Mouse (Mus musculus): ENCODE measurements around the gene Eif4ebp2. TPM values are rescaled to one million over a fixed set of nuclear protein-coding genes. Genes with fewer than 3 reads are reported as not detected.

Gene Eif4ebp2
- total RNA-seq, 2 experiments from 2014 or later, result 103 to 109 TPM

GRCm38 (mm10) chr10:61418131-61418900 is 34.1 kb downstream of the Eif4ebp2 start:
- no peak for DNase-seq

- no peak for DNase-seq
Observed at GRCm38 (mm10) chr10:61417672-61418071, 34.8 kb downstream of the Eif4ebp2 start, which contains the start of gene Nodal. Nodal (plus strand) TSS chr10:61417972.

DNA sequence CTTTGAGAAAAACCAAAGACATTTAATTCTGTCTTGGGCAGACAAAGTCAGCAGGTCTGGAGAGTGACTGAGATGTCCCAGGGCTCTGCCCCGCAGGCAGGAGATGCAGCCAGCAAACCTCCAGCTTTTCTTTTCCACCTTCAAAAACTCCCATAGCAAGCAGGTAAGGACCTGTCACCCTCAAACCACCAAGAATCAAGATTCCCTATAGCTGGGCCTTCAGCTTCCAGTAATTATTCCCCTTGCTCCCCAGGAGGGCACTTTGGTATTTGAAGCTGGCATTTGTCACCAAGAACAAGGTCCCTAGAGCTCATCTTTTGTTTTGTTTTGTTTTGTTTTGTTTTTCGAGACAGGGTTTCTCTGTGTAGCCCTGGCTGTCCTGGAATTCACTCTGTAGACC is 35.4 kb downstream of the Eif4ebp2 start:
- no peak for DNase-seq

- DNase-seq, result no peak
Observed at GRCm38 (mm10) chr10:61416561-61416960, 35.9 kb downstream of the Eif4ebp2 start.

GRCm38 (mm10) chr10:61415890-61416289 is 36.6 kb downstream of the Eif4ebp2 start:
- DNase-seq, result no peak

DNA sequence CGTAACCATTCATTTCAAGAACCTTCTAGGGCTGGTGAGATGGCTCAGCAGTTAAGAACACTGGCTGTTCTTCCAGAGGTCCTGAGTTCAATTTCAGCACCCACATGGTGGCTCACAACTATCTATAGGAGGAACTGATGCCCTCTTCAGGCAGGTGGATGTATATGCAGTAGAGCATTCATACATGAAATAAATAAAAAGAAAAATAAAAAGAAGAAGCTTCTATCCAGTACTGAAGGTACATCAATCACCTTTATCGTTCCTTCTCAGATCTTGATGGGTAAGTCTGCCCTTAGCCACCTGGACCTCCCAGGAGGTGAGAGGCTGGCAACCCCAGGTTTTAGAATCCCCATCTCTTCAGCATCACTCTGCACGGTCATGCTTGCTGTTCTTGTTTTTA is 37.2 kb downstream of the Eif4ebp2 start:
- no peak for DNase-seq

DNA sequence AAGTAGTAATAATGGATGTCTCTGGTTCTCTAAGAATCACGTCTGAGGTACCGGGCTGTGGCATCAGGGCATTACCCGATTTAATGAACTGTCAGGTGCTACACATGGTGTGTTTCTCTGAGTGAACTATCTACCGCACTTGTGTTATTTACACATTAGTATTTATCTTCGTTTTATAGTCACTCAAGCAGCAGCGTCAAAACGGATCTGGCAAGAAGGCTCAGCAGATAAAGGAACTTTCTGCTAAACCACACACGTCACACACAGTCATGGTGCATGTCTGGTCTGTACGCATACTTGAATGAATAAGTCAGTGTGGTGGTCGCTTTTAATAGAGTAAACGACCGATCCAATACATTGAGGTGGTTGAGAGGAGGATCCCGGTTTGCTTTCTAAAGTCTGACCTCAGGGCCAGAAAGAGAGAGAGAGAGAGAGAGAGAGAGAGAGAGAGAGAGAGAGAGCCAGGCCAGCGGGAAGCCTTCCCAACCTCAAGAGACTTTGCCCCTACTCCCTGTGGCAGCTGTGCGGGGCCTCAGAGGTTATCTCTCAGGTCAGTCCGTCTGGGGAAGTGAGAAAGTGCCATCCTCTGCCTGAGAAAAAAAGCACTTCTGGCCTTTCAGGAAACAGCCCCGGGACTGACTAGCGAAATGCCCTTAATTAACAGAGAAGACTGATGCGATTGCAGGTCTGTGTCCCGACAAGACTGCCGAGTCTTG is 39.4 kb downstream of the Eif4ebp2 start:
- DNase-seq, result no peak

GRCm38 (mm10) chr10:61410193-61410592 is 42.3 kb downstream of the Eif4ebp2 start:
- no peak for DNase-seq

- no peak for DNase-seq
Observed at GRCm38 (mm10) chr10:61409776-61410175, 42.7 kb downstream of the Eif4ebp2 start.

DNA sequence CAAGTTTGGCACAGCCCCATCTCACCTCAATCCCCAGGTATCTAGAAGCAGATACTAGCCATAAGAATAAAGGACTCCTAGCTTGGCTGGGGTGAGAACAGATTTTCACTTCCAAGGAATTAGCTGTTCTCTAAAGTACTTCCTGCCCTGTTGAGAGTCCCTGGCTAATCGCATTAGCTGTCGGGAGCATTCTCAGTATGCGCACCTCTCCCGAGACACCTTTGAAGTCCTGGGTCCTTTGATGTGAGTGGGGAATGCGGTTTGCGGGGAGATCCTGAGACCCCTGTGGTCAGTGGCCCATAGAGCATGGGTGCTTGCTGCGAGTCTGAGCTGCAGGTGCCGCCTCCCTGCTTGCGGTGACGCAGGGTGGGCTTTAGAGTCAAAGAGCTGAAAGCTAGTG is 46.5 kb downstream of the Eif4ebp2 start:
- no peak for DNase-seq

DNA sequence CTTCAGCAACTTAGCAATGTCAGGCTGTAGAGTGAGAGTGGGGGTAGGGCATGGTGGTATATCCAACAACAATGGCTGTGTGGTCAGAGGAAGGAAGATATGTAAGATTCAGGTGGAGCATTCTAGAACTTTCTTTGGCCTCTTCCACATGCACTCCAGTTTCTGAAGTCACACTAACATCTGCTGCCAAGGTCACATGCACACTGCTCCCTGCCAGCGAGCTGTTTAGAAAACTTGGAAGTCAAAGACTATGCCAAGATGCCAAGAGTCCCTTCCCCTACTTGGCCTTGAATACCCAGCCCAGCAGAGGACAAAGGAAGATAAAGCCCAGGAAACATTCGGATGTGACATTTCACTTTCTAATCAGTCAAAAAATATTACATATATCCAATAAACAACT is 49.5 kb downstream of the Eif4ebp2 start:
- DNase-seq, result no peak

DNA sequence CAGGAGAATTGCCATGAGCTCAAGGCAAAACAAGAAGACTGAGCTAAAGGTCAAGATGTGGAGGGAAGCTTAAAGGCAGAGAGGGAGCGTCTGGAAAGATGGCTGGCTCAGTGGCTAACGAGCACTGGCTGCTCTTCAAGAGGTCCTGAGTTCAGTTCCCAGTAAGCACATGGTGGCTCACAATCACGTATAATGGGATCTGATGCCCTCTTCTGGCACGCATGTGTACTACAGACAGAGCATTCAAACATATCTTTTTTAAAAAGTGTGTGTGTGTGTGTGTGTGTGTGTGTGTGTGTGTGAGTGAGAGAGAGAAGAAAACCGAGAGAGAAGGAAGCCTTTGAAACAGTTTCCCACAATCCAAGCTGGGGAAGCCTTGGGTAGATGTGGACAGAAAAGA is 50.0 kb downstream of the Eif4ebp2 start:
- DNase-seq, result no peak

GRCm38 (mm10) chr10:61400407-61400806 is 52.1 kb downstream of the Eif4ebp2 start:
- no peak for DNase-seq

DNA sequence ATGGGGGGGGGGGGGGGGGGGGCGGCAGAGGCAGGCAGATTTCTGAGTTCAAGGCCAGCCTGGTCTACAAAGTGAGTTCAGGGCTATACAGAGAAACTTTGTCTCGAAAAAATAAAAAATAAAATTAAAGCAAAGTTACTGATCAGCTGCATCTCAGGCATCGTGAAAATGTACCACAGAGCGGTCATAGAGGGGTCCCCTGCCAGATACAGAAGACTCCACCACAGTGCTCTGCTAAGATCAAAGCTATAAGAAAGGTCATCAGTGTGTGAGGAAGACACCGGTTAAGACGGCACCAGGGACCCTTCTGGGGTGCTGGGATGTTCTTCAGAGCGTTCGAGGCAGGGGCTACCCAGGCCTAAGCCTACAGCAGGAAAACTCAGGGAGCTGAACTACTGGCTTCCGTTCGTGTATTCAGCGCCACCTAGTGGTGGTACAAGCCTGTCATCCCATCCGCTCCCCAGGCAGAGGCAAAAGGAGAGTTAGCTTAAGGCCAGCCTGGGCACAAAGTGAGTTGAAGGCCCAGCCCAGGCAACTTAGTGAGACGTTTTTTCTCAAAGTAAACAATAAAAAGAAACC is 53.2 kb downstream of the Eif4ebp2 start:
- peak; percentile 75 for DNase-seq

- DNase-seq, result no peak
Observed at GRCm38 (mm10) chr10:61398125-61398524, 54.3 kb downstream of the Eif4ebp2 start.

DNA sequence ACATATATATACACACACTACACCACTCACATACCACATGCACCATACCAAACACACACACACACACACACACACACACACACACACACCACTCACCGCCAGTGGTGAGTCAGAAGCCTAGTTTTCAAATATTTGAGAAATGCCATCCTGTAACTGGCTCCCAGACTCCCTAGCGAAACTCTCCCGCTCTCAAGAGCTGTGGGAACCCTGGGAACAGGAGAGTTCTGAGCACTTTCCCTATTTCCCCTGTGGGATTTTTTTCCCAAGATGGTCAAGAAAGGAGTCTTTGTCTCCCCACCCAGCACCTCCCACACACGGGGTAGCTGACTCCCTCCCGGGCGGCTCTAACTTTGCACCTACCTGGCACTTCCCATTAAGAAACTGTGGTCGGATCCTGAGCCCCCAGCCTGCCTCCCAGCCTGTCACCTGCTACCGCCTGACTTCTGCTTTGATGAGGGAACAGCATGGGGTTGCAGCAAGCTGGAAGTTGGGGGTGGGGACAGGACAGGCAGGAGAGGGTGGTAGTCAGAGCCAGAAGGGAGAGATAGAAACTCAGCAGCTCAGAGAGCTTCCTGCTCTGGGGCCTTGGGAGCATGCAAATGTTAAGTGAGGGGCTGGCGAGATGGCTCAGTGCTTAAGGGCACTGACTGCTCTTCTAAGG is 57.9 kb downstream of the Eif4ebp2 start:
- DNase-seq, result no peak

- DNase-seq, result no peak
Observed at GRCm38 (mm10) chr10:61392584-61392983, 59.9 kb downstream of the Eif4ebp2 start.

DNA sequence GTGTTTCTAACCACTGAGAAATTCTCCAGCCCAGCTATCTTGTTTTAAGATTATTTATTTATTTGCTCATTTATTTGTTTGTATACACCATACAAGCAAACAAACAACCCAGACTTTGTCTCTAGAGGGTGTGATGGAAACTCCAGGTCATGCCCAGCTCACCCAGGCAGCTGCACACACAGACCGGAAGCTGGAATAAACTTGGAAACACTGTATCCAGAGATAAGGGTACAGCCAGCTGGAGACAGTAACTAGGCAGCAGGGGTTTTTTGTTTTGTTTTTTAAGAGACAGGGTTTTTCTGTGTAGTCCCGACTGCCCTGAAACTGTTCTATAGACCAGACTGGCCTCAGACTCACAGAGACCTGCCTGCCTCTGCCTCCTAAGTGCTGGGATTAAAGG is 62.3 kb downstream of the Eif4ebp2 start:
- DNase-seq, result no peak

GRCm38 (mm10) chr10:61389020-61389419 is 63.4 kb downstream of the Eif4ebp2 start:
- no peak for DNase-seq

DNA sequence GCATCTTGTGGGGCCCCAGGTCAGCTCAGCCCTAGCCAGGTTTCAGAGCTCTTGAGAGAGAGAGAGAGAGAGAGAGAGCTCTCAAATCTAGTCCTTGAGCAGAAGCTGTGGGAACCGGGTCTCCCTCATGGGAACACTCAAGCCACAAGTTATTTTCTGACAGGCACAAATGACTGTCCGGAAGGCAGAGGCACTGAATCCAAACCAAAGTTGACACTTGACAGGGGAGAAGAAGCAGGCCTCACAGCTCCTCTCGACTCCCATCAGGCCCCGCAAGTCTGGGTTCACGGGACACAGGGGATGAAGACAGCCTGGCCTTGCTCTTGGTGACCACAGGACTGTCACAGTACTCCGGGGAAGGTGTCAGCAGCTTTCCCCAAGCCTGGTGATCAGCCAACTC is 66.2 kb downstream of the Eif4ebp2 start:
- no peak for DNase-seq

DNA sequence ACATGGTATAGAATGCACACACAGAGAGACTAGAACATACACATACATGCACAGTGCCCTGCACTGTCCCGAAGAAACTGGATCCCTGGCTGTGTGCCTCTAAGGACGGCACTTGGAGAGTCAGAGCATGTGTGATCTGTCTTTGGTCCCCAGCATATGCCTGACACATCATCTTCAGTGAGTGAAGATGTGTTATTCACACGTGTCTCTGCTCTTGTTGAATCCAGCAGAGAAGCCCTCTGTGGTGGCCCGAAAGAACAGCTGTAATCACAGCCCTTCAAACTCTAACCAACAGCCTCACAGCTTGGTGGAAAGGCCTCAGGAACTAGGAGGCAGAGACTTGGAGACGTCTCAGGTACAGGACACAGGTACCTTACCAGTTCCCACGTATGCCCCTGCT is 67.3 kb downstream of the Eif4ebp2 start:
- no peak for DNase-seq

GRCm38 (mm10) chr10:61383715-61384047 is 68.8 kb downstream of the Eif4ebp2 start:
- DNase-seq, result no peak

Data from gastrocnemius, postnatal 10 days (tissue).